Mouse (Mus musculus): ENCODE measurements around the gene Ctns. TPM values are rescaled to one million over a fixed set of nuclear protein-coding genes. Genes with fewer than 3 reads are reported as not detected.

Gene Ctns
- polyA plus RNA-seq, 1 experiment from 2014 or later, result 12.3 TPM

GRCm38 (mm10) chr11:73201597-73201996 is 2.8 kb upstream of the Ctns start:
- Histone ChIP-seq H3K9ac (ENCODE audit: low read depth, low read length) (no peak overlapping the region), H3K4me2 (no peak overlapping the region), H3K4me3 (ENCODE audit: low read depth, low read length) (no peak overlapping the region), H3K9me3 (ENCODE audit: control insufficient read depth, low read length) (no peaks in the 10 kb centered on the region), H3K36me3 (ENCODE audit: control insufficient read depth, insufficient read depth, low read length) (no peaks in the 10 kb centered on the region), H3K27ac (ENCODE audit: low read depth, low read length) (no peak overlapping the region), H3K4me1 (replicated peaks; ENCODE audit: control insufficient read depth, insufficient read depth, low read length) (peaks cover 5% of the 10 kb centered on the region), H3K27me3 (replicated peaks; ENCODE audit: control insufficient read depth, insufficient read depth, low read length) (no peaks in the 10 kb centered on the region)
- DNase-seq (ENCODE audit: low spot score) (no peak), ATAC-seq (replicated peaks; ENCODE audit: low FRiP score) (no peak)
- WGBS, result 42% methylated on average over 4 of the region's 4 CpGs

- Histone ChIP-seq H3K4me1 (replicated peaks; ENCODE audit: control insufficient read depth, insufficient read depth, low read length) (peaks cover 5% of the 10 kb centered on the region), H3K9me3 (ENCODE audit: control insufficient read depth, low read length) (no peaks in the 10 kb centered on the region), H3K36me3 (ENCODE audit: control insufficient read depth, insufficient read depth, low read length) (no peaks in the 10 kb centered on the region), H3K4me3 (ENCODE audit: low read depth, low read length) (no peak overlapping the region), H3K9ac (ENCODE audit: low read depth, low read length) (no peak overlapping the region), H3K27me3 (replicated peaks; ENCODE audit: control insufficient read depth, insufficient read depth, low read length) (no peaks in the 10 kb centered on the region), H3K27ac (ENCODE audit: low read depth, low read length) (no peak overlapping the region), H3K4me2 (no peak overlapping the region)
- WGBS, result 78% methylated on average over 2 of the region's 2 CpGs
- DNase-seq (ENCODE audit: low spot score) (no peak), ATAC-seq (replicated peaks; ENCODE audit: low FRiP score) (no peak)
These were observed 2.2 kb upstream of the Ctns start for GRCm38 (mm10) chr11:73201021-73201420.

- peak overlapping the region; percentile 65 for H3K4me3 ChIP-seq (ENCODE audit: low read depth, low read length)
- H3K27ac ChIP-seq (ENCODE audit: low read depth, low read length), result peak overlapping the region; percentile 3; the same call in 1 of the 2 replicates
- H3K9ac ChIP-seq (ENCODE audit: low read depth, low read length), result peak overlapping the region; percentile 76
- ATAC-seq (replicated peaks; ENCODE audit: low FRiP score) (peak; percentile 17), DNase-seq (ENCODE audit: low spot score) (no peak)
- WGBS, result 2% methylated on average over 12 of the region's 12 CpGs
- no peaks in the 10 kb centered on the region for H3K9me3 ChIP-seq (ENCODE audit: control insufficient read depth, low read length)
- H3K4me1 ChIP-seq (replicated peaks; ENCODE audit: control insufficient read depth, insufficient read depth, low read length), result peaks cover 5% of the 10 kb centered on the region
- H3K4me2 ChIP-seq, result peak overlapping the region; percentile 95
- no peaks in the 10 kb centered on the region for H3K36me3 ChIP-seq (ENCODE audit: control insufficient read depth, insufficient read depth, low read length)
- H3K27me3 ChIP-seq (replicated peaks; ENCODE audit: control insufficient read depth, insufficient read depth, low read length), result no peaks in the 10 kb centered on the region
These were observed 1.0 kb upstream of the Ctns start for GRCm38 (mm10) chr11:73199879-73200278.

GRCm38 (mm10) chr11:73199230-73199712 is 429 bp upstream of the Ctns start, which contains the start of gene Shpk:
Shpk (plus strand) TSS chr11:73199460.
- H3K4me3 ChIP-seq (ENCODE audit: low read depth, low read length), result peak within 1 kb of the TSS; percentile 65
- peak within 1 kb of the TSS; percentile 76 for H3K9ac ChIP-seq (ENCODE audit: low read depth, low read length)
- no peaks in the 10 kb centered on the region for H3K36me3 ChIP-seq (ENCODE audit: control insufficient read depth, insufficient read depth, low read length)
- peak within 1 kb of the TSS; percentile 95 for H3K4me2 ChIP-seq
- H3K9me3 ChIP-seq (ENCODE audit: control insufficient read depth, low read length), result no peaks in the 10 kb centered on the region
- DNase-seq (ENCODE audit: low spot score) (peak; percentile 91), ATAC-seq (replicated peaks; ENCODE audit: low FRiP score) (peak; percentile 95)
- WGBS, result under 1% methylated on average over 32 of the region's 32 CpGs
- H3K27ac ChIP-seq (ENCODE audit: low read depth, low read length), result peak within 1 kb of the TSS; percentile 28; the same call in 1 of the 2 replicates
- peaks cover 5% of the 10 kb centered on the region for H3K4me1 ChIP-seq (replicated peaks; ENCODE audit: control insufficient read depth, insufficient read depth, low read length)
- no peaks in the 10 kb centered on the region for H3K27me3 ChIP-seq (replicated peaks; ENCODE audit: control insufficient read depth, insufficient read depth, low read length)

GRCm38 (mm10) chr11:73198190-73198589 is 652 bp downstream of the Ctns start:
- Histone ChIP-seq H3K9me3 (ENCODE audit: control insufficient read depth, low read length) (no peaks in the 10 kb centered on the region), H3K4me1 (replicated peaks; ENCODE audit: control insufficient read depth, insufficient read depth, low read length) (peaks cover 5% of the 10 kb centered on the region), H3K4me2 (peak overlapping the region; percentile 95), H3K4me3 (ENCODE audit: low read depth, low read length) (peak overlapping the region; percentile 65), H3K27me3 (replicated peaks; ENCODE audit: control insufficient read depth, insufficient read depth, low read length) (no peaks in the 10 kb centered on the region), H3K36me3 (ENCODE audit: control insufficient read depth, insufficient read depth, low read length) (no peaks in the 10 kb centered on the region), H3K27ac (ENCODE audit: low read depth, low read length) (no peak overlapping the region), H3K9ac (ENCODE audit: low read depth, low read length) (peak overlapping the region; percentile 76)
- 3% methylated on average over 1 of the region's 1 CpGs for WGBS
- no peak for DNase-seq (ENCODE audit: low spot score)
- no peak for ATAC-seq (replicated peaks; ENCODE audit: low FRiP score)

- Histone ChIP-seq H3K27me3 (replicated peaks; ENCODE audit: control insufficient read depth, insufficient read depth, low read length) (no peaks in the 10 kb centered on the region), H3K4me2 (no peak overlapping the region), H3K4me3 (ENCODE audit: low read depth, low read length) (no peak overlapping the region), H3K27ac (ENCODE audit: low read depth, low read length) (no peak overlapping the region), H3K4me1 (replicated peaks; ENCODE audit: control insufficient read depth, insufficient read depth, low read length) (no peaks in the 10 kb centered on the region), H3K9ac (ENCODE audit: low read depth, low read length) (no peak overlapping the region), H3K9me3 (ENCODE audit: control insufficient read depth, low read length) (no peaks in the 10 kb centered on the region), H3K36me3 (ENCODE audit: control insufficient read depth, insufficient read depth, low read length) (no peaks in the 10 kb centered on the region)
- DNase-seq (ENCODE audit: low spot score) (no peak), ATAC-seq (replicated peaks; ENCODE audit: low FRiP score) (no peak)
- WGBS, result 76% methylated on average over 2 of the region's 2 CpGs
These were observed 4.4 kb downstream of the Ctns start for GRCm38 (mm10) chr11:73194444-73194843.

GRCm38 (mm10) chr11:73193047-73193446 is 5.8 kb downstream of the Ctns start:
- Histone ChIP-seq H3K9me3 (ENCODE audit: control insufficient read depth, low read length) (no peaks in the 10 kb centered on the region), H3K4me2 (no peak overlapping the region), H3K27me3 (replicated peaks; ENCODE audit: control insufficient read depth, insufficient read depth, low read length) (no peaks in the 10 kb centered on the region), H3K4me3 (ENCODE audit: low read depth, low read length) (no peak overlapping the region), H3K27ac (ENCODE audit: low read depth, low read length) (no peak overlapping the region), H3K36me3 (ENCODE audit: control insufficient read depth, insufficient read depth, low read length) (no peaks in the 10 kb centered on the region), H3K9ac (ENCODE audit: low read depth, low read length) (no peak overlapping the region), H3K4me1 (replicated peaks; ENCODE audit: control insufficient read depth, insufficient read depth, low read length) (no peaks in the 10 kb centered on the region)
- DNase-seq (ENCODE audit: low spot score) (no peak), ATAC-seq (replicated peaks; ENCODE audit: low FRiP score) (no peak)
- WGBS, result 57% methylated on average over 6 of the region's 6 CpGs

GRCm38 (mm10) chr11:73187231-73187630 is 11.6 kb downstream of the Ctns start:
- no peak for ATAC-seq (replicated peaks; ENCODE audit: low FRiP score)
- no peak overlapping the region for H3K4me2 ChIP-seq
- WGBS, result 80% methylated on average over 6 of the region's 6 CpGs

GRCm38 (mm10) chr11:73185872-73186615 is 12.8 kb downstream of the Ctns start:
- no peak overlapping the region for H3K4me2 ChIP-seq
- H3K9ac ChIP-seq (ENCODE audit: low read depth, low read length), result no peak overlapping the region
- 75% methylated on average over 10 of the region's 10 CpGs for WGBS
- no peaks in the 10 kb centered on the region for H3K4me1 ChIP-seq (replicated peaks; ENCODE audit: control insufficient read depth, insufficient read depth, low read length)
- no peak overlapping the region for H3K27ac ChIP-seq (ENCODE audit: low read depth, low read length)
- DNase-seq (ENCODE audit: low spot score) (no peak), ATAC-seq (replicated peaks; ENCODE audit: low FRiP score) (no peak)
- peaks cover 5% of the 10 kb centered on the region; the same call in 1 of the 2 replicates for H3K36me3 ChIP-seq (ENCODE audit: control insufficient read depth, insufficient read depth, low read length)
- no peaks in the 10 kb centered on the region for H3K9me3 ChIP-seq (ENCODE audit: control insufficient read depth, low read length)
- H3K4me3 ChIP-seq (ENCODE audit: low read depth, low read length), result no peak overlapping the region
- no peaks in the 10 kb centered on the region for H3K27me3 ChIP-seq (replicated peaks; ENCODE audit: control insufficient read depth, insufficient read depth, low read length)

More at GRCm38 (mm10) chr11:73187231-73187630, 11.6 kb downstream of the Ctns start:
- DNase-seq (ENCODE audit: low spot score), result no peak
- H3K9ac ChIP-seq (ENCODE audit: low read depth, low read length), result no peak overlapping the region
- H3K4me1 ChIP-seq (replicated peaks; ENCODE audit: control insufficient read depth, insufficient read depth, low read length), result no peaks in the 10 kb centered on the region
- no peaks in the 10 kb centered on the region for H3K27me3 ChIP-seq (replicated peaks; ENCODE audit: control insufficient read depth, insufficient read depth, low read length)
- no peaks in the 10 kb centered on the region for H3K9me3 ChIP-seq (ENCODE audit: control insufficient read depth, low read length)
- H3K4me3 ChIP-seq (ENCODE audit: low read depth, low read length), result no peak overlapping the region
- H3K27ac ChIP-seq (ENCODE audit: low read depth, low read length), result no peak overlapping the region
- peaks cover 5% of the 10 kb centered on the region; the same call in 1 of the 2 replicates for H3K36me3 ChIP-seq (ENCODE audit: control insufficient read depth, insufficient read depth, low read length)
